Mouse (Mus musculus) subcutaneous adipose tissue, adult 2 months (tissue): ENCODE measurements around the gene Gm8281. TPM values are rescaled to one million over a fixed set of nuclear protein-coding genes. Genes with fewer than 3 reads are reported as not detected.

Experiments used
- polyA plus RNA-seq: library from polyadenylated mRNA; depleted of rRNA; stranded (reverse); fragments of >200 nt; gene quantifications from 2 replicates; pipeline ENCODE4 v1.2.3, GENCODE M21; 2012; ENCODE audit warnings: low replicate concordance; rRNA removed

Gm8281 gene
- polyA plus RNA-seq = 0.75 TPM in 1 of 2 replicates, not detected in the other

GRCm38 (mm10) chr14:5070611-5071490 lies at the start of gene Gm8281:
Gene Gm8281, plus strand, starts transcription at chr14:5071040.

GRCm38 (mm10) chr14:5050329-5050728 lies 20.5 kb upstream of the Gm8281 start, which contains the start of gene 4930555G01Rik:
Gene 4930555G01Rik, plus strand, starts transcription at chr14:5050629.

DNA sequence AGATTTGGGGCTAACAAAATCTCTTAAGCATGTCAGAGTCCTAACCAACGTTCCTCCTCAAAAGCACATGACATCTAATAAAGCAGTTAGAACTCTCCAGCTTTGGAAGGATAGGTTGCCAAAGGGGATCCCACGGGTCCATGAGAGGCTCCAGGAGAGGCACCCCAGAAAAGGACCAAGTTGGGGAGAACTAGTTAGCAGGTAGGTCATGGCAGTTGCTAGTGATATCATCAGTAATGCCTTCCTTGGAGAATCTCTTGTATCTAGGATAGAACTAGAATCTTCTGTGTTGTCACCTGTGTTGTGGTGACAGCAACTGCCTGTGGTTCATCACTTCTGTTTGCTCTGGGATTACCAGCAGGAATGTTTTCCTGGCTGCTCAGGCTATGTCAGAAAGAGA lies 60.4 kb downstream of the Gm8281 start, which contains the start of gene Gm8279:
TSS of gene Gm8279 (plus strand) at position 301 of the 400 bp plus-strand sequence.

Other genes with a start within 250 kb of the Gm8281 start
- not detected in 2 replicates for gene Gm3269, start 232.9 kb upstream of the Gm8281 start, polyA plus RNA-seq
- gene Gm3264, start 215.5 kb upstream of the Gm8281 start, polyA plus RNA-seq = not detected in 2 replicates
- 0.09 TPM in 1 of 2 replicates, not detected in the other for gene Gm3278, start 178.6 kb upstream of the Gm8281 start, polyA plus RNA-seq
- gene Gm8297, start 87.1 kb upstream of the Gm8281 start, polyA plus RNA-seq = not detected in 2 replicates
- gene Gm3298, start 55.1 kb upstream of the Gm8281 start, polyA plus RNA-seq = not detected in 2 replicates
- gene 4930555G01Rik, start 20.4 kb upstream of the Gm8281 start, polyA plus RNA-seq = not detected in 2 replicates
- not detected in 2 replicates for gene Gm8279, start 60.5 kb downstream of the Gm8281 start, polyA plus RNA-seq
- gene Gm3317, start 93.5 kb downstream of the Gm8281 start, polyA plus RNA-seq = not detected in 2 replicates
- not detected in 2 replicates for gene Gm8271, start 114.8 kb downstream of the Gm8281 start, polyA plus RNA-seq
- not detected in 2 replicates for gene Gm3526, start 189.5 kb downstream of the Gm8281 start, polyA plus RNA-seq